Mouse (Mus musculus) neutrophil, adult 65 days (primary cell): ENCODE data around the gene Irgm2. TPM values are rescaled to one million over a fixed set of nuclear protein-coding genes. Genes with fewer than 3 reads are reported as not detected.

Experiments
- total RNA-seq: library from RNA; stranded (reverse); gene quantifications from 2 replicates; pipeline ENCODE4 v1.2.4, GENCODE M21; 2023

Gene Irgm2
- total RNA-seq: 3.3 and 4.9 TPM in 2 replicates

GRCm38 (mm10) chr11:58199229-58200037, at the start of gene Irgm2, which contains the start of gene Igtp:
Gene Irgm2 (plus strand): TSS chr11:58199618.
Gene Igtp (plus strand): TSS chr11:58199556.

GRCm38 (mm10) chr11:58168167-58168915, 31.1 kb upstream of the Irgm2 start, which contains the start of gene Gemin5:
Gene Gemin5 (minus strand): TSS chr11:58168539.

GRCm38 (mm10) chr11:58171459-58172091, 27.8 kb upstream of the Irgm2 start, which contains the start of gene Mrpl22:
Gene Mrpl22 (plus strand): TSS chr11:58171661.

Other genes starting within 250 kb of the Irgm2 start
- gene Larp1, start 190.6 kb upstream of the Irgm2 start, total RNA-seq: 44.4 and 57.2 TPM in 2 replicates
- not detected in 2 replicates for gene Gm12248, start 106.5 kb upstream of the Irgm2 start, total RNA-seq
- 31.0 and 33.4 TPM in 2 replicates for gene Cnot8, start 95.5 kb upstream of the Irgm2 start, total RNA-seq
- gene Gemin5, start 31.1 kb upstream of the Irgm2 start, total RNA-seq: 4.5 and 5.0 TPM in 2 replicates
- gene Mrpl22, start 28.0 kb upstream of the Irgm2 start, total RNA-seq: 7.8 and 11.0 TPM in 2 replicates
- 5.3 and 10.0 TPM in 2 replicates for gene Igtp, start 62 bp upstream of the Irgm2 start, total RNA-seq
- gene 4930438A08Rik, start 75.2 kb downstream of the Irgm2 start, total RNA-seq: 84.1 and 93.8 TPM in 2 replicates
- gene Zfp692, start 107.5 kb downstream of the Irgm2 start, total RNA-seq: 9.9 and 13.5 TPM in 2 replicates
- gene Zfp672, start 130.7 kb downstream of the Irgm2 start, total RNA-seq: 13.5 and 20.9 TPM in 2 replicates
- gene Sh3bp5l, start 131.1 kb downstream of the Irgm2 start, total RNA-seq: 26.4 and 32.8 TPM in 2 replicates
- not detected in 2 replicates for gene Lypd8, start 179.4 kb downstream of the Irgm2 start, total RNA-seq
- not detected in 2 replicates for gene 1810065E05Rik, start 221.5 kb downstream of the Irgm2 start, total RNA-seq
- not detected in 2 replicates for gene Gm12253, start 232.9 kb downstream of the Irgm2 start, total RNA-seq